Mouse (Mus musculus) heart, adult 8-10 months (tissue): ENCODE measurements around the gene Ehmt1. TPM values are rescaled to one million over a fixed set of nuclear protein-coding genes. Genes with fewer than 3 reads are reported as not detected.

Experiments
- DNase-seq: peaks from one replicate; pipeline ENCODE4 v3.0.0; 2022; ENCODE audit warnings: low spot score
- total RNA-seq, 4 experiments: library from RNA; stranded (reverse); gene quantifications; 2 replicates each; pipeline ENCODE4 v1.2.4; 2022

The Ehmt1 gene
- total RNA-seq, 4 experiments from 2014 or later = 26.9 to 35.6 (median 31.4) TPM

DNA sequence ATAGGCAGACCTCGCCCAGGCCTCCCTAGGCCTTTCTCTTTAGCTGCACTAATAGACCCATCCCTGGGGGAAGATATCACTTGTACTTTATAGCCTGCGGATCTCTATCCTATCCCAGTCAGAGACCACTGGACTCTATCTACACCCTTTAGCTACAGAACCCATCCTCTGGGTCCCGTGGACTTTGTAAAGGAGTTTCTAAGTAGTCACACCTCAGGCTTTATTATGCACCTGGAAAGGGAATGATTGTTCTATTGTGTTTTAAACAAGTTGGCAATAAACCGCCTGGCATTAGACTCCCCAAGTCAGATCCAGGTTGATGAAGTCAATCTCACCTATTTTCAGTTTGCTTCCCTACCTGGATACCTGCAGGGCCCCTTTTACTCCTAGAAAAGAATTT lies 7.2 kb downstream of the Ehmt1 start:
- DNase-seq = no peak

DNA sequence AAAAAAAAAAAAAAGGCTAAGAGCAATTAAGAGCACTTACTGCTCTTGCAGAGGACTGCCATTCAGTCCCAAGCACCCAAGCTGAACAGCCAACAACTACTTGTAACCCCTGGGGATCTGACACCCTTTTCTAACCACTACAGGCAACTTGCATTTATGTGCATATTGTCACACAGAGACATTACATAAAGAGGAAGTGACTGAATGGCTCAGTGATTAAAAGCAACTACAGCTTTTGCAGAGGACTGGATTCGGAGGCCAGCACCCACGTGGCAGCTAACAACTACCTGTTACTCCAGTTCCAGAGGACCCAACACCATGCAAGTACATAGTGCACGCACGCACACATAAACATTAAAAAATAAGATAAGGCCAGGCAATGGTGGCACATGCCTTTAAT lies 8.9 kb downstream of the Ehmt1 start:
- no peak for DNase-seq

DNA sequence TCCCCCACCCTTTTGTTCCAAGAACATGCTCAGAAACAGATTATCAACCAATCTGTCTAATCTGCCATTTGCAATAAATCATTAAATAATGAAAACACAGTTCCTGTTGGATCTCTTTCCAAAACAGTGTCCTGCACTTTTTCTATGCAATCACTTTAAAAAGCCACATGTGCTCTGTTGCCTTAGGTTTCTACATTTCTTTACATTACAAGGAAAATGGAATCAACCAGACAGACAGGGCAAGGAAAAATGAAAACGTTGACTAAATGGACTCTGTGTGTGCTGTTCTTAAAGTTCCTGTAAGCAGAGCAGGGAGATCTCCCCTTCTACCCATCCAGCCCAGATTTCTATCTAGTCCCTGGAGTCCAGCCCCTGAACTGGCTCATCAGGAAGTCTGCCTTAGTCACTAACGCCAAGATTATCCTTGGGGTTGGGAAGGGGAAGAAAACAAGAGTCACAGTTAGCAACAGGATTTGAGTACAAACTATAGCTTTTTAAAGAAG lies 13.7 kb downstream of the Ehmt1 start:
- no peak for DNase-seq

DNA sequence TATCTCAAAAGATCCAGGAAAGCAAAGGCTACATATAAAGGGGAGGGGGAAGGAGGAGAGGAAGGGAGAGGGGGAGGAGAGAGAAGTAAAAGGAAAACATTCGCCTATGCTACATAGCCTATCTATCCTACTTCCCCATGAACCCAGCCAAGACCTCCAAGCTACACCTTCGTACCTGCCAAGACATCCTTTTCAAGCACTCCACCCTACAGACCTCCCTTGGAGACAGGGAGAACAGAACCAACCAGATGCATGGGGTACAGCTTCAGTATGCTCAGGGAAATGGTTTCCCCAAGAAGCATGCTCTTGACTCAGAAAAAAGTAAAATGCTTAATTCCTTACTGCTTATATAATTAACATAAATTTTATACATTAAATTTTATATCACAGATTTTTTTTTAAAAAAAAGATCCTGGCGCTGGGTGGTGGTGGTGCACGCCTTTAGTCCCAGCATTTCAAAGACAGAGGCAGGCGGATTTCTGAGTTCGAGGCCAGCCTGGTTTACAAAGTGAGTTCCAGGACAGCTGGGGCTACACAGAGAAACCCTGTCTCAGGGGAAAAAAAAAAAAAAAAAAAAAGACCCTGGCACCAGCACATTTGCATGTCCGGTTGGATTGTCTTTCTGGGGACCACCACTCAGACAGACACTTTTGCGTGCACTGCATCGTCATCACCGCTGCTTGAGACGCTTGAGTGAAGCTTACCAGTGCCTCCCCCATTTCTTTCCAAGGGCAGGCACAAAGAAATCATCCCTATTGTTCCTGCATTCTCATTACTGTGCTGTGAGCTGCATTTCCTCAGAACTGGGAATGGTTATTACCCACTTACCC lies 14.4 kb downstream of the Ehmt1 start:
- DNase-seq = no peak

DNA sequence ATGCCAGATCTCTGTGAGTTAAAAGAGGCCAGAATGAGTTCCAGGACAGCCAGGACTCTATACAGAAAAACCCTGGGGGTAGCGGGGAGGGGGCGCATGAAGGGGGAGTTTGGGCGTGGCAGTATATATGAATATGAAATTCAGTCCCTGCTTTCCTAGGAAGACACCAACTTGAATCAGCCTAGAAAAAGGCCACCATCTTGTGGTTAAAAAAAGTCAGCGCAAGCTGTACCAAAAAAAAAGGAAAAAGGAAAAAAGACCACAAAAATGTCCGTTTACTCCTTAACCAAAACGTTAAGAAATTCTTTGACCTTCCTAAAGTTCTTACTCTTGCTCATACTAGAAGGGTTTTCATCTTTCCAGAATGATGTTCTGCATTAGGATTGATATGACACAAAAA lies 16.4 kb downstream of the Ehmt1 start:
- DNase-seq = no peak

DNA sequence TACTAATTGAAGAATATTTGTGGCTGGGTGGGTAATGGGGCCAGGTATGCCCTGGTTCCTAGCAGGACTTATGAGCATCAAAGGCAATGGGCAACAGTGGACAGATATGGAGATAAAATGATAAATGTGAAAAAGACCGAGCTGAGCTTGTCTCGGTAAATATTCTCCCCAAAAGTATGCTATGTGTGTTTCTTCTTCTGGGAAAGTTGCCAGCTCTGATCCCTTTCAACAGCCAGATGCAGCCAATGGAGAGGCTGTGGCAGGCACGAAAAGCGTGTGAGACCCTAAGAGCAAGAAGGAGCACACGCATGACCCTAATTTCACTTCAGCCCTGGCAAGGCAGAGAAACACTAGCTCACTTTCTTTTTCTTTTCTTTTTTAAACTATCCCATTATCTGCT lies 18.4 kb downstream of the Ehmt1 start:
- no peak for DNase-seq

DNA sequence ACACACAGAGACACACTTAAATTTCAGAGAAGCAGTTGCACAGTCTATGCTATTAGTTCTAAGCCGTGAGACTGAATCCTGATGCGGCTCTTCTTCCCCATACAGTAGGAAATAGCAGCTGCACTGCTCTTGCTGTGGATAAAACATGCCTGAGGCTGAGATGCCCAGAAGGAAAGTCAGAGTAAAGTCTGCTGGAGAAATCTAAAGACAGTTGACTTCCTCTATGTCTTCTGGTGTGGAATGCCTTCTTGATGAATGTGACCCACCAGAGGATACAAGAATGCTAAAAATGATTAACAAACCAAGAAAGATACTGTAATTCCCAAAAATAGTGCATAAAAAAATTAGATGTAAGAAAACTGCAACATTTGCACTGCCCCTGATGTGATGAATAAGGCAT lies 20.1 kb downstream of the Ehmt1 start:
- no peak for DNase-seq

DNA sequence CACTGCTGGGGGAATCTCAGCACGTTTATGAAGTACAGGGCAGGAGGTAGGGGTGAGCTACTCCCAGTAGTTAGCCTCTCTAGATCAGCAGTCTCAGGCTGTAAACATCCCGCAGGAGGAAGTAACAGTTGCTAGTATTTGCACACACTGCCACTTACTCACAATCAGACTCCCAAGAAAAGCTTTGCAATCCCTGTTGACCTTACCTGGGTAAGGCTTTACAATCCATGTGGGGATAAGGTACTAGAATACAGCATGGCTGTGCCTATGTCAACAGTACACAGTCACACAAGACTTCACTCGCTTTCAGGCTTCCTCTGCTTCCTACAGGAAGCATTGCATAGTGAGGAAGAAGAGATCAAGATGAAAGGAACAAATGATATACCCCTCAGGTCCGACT lies 22.7 kb downstream of the Ehmt1 start:
- no peak for DNase-seq

DNA sequence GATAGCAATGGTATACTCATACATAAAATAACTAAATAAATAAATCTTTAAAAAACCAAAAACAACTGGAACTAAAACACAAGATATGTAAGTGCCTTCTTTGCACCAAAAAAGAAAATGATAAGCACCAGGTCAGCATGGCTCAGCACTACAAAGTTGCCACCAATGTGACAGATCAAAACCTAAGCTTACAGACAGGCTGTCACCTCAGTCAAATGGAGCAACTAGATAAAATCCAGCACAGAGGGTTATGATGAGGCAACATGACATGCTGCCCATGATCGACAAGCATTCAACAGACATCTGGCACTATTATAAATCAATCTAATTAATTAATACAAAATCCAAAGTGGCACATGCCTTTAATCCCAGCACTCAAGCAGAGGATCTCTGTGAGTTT lies 25.2 kb downstream of the Ehmt1 start:
- DNase-seq = no peak

DNA sequence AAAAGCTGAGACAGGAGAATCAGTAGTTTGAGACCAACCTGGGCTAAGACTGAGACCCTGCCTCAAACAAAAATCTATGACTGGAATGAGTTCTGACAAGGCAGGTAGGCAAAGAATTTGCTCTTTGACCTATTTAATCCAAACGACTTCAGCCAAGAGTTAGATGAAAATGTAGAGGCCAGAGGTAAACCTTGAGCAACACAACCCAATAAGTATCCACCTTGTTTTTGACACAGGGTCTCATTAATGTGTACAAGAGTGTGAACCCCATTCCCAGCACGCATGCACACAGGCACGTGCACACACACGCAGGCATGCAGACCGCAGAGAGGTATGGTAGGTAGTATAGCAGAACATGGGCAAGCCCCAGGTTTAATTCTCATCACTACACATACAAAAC lies 27.1 kb downstream of the Ehmt1 start:
- DNase-seq = no peak

DNA sequence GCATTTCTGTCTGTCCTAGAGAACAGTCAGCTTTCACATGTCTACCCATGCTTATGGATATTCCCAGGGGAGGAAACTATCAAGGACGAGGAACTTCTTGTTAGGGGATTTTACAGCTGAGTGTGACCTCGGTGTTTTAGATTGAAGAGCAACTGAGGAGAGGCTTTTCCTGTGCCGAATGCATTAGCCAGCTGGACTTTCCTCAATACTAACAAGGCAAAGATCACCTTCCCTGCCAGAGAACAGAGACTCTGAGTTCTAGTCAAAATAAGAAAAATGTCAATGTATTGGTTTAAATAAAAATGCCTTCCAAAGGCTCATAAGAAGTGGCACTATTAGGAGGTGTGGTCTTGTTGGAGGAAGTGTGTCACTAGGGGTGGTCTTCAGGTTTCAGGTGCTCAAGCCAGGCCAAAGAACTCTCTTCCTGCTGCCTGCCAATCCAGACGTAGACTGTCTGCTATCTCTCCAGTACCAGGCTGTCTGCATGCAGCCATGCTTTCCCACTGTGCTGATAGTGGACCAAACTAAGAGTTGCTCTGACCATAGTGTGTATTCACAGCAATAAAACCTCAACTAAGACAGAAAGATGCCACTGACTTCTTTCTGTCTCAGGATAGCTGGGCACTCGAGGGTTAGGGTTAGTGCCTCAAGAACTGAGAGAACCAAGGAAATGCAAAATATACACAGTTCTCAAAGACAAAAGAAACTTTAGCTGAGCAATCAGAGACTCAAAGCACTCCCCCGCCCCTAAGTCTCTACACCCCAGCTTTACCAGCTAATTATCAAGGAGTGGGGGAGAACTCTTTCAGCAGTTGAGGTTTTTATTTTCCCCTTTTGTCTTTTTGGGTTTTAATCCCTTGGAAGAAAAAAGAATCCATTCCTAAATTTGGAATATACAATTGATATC lies 28.6 kb downstream of the Ehmt1 start:
- peak; percentile 14 for DNase-seq

DNA sequence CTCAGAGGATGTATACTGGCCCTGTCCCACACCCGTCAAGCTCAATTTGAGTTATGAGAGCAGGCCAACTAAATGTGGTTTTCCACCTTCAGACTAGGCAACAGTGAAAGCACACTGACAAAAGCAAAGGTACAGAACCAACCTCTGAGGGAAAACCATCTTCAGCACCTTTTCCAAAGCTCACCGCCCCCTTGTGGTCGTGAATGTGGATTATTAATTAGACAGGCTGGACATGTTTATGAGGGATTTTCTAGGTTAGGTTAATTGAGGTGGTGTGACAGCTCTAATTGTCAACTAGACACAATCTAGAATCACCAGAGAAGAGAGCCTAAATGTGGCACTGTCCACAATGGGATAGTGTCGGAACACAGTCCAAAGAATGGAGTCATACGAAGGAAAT lies 30.5 kb downstream of the Ehmt1 start:
- DNase-seq = no peak

DNA sequence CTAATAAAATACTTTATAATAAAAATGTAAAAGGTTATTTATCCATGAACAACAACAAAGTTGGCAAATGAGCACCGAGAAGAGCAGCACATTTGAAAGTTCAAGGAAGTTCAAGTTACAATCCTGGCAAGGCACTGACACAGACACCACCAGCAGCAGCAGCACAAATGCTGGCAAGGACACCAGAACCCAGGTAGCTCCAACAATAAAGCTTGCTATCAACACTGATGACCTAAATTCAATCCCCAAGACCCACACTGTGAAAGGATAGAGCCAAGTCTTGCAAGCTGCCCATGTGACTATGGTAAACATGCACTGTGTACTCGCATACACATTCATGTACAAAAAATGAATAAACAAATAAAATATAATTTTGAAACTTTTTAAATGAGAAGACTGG lies 38.7 kb downstream of the Ehmt1 start:
- DNase-seq = no peak

DNA sequence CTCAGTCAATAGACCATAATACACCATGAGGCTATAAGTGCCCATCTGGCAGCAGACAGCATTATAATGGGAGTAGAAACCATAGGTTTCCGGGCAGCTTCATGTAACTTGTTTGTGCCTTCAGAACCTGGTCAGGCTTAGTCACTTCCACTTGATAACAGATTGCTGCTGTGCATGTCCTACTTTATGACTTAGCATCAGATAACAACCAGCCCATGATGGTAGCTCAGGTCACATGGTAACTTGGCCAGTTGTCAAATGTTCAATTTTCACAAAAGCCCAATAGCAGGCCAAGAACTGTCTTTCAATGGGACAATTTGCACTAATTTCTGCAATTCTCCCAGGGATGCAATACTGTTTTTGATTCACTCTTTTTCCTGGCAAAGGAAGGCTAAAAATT lies 48.5 kb downstream of the Ehmt1 start:
- no peak for DNase-seq

DNA sequence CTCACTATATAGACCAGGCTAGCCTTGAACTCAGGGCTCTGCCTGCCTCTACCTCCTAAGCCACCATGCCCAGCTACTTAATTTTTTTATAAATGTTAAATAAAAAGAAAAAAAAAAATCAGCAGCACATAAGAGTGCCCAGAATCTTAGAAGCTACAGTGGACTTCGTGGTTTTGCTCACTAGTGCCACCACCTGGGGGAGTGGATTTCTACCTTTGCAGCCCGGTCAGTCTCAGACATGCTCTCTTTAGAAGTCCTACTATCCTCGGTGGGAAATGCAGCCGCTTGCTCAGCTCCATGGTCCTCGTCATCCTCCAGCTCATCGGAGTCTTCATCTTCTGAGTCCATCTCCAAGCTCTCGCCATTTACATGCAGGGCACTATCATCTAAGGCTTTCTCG lies 56.4 kb downstream of the Ehmt1 start:
- DNase-seq = no peak

DNA sequence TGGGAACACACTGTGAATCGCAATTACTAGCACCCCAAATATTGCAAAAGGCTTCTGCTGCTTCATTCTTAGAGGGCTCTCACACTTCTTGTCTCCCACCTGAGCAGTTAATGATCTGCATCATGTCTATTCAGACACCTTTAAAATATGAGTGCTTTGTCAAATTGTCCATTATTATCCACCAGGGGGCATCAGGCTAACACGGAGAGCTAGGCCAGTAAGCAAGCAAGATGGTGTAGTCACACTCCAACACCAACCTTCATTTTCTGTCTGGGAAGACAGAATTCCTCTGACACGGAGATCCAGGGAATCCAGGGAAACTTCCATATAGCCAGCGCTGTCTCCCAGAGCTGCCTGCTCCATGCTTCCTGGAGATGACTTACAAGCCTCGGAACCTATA lies 67.0 kb downstream of the Ehmt1 start:
- DNase-seq = peak; percentile 24

DNA sequence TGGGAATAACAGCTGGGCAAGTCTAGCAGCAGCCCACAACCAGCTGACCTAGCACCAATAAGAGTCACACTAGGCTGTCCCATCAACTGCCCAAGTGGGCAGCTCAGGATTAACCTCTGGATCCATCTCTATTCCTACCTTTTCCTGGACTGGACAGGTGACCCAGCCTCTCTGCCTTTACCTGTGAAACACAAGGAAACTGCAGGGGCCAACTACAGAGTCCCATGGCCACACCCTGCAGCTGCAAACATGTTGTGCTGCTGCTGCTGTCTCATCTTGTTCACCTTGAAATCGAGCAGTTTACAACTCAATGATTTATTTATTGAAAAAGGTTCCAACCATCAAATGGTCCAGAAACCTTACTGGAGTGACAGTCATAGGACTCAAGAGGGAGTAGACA lies 72.9 kb downstream of the Ehmt1 start:
- DNase-seq = no peak

DNA sequence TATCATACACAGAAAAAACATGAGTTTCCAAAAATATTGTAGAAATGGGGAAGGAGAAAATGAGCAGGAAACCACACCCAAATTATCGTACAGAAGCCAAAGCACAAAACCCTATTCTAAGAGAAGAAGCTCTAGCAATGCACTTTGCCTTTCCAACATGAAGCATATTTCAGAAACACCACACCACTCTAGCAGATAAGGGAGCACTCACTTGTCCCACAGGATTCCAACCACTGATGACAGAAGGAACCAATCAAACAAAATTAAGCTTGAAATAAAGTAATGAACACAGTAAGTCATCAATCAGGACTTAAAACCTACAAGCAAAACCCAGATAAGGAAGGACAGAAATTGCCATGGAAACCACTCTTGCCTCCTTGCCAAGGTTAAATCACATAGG lies 74.2 kb downstream of the Ehmt1 start:
- no peak for DNase-seq

DNA sequence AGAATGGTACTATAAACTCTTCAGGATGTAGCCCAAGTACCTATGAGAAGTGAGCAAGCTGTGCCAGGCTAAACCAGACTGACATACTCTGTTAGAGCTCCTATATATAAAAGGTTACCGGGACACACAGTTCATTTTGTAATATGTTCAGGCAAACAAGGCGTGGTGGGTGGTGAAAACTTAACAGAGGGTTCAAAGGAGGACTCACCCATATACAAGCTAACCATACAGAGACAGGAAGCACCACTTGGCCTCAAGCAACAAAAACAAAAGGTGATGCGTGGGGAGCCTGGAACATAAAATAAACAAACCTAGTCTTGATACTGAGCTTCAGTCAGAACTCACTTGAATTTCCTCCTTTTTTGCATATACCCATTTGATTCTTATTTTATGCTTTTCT lies 88.8 kb downstream of the Ehmt1 start:
- DNase-seq = no peak

DNA sequence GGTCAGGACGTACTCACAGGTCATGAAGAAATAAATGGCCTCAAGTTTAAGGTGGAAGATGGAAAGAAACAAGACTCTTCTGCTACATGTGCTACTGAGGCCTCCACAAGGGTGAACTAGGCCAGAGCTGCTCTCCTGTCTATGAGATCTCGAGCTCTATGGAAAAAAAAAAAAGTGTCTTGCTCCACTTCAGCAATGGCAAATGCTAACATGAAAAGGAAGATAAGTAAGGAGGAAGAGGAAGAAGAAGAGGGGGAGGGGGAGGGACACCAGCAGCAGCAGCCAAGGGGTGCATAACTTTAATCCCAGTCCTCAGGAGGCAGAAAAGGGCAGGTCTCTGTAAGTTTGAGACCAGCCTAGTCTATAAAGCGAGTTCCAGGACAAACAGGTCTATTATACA lies 109.7 kb downstream of the Ehmt1 start:
- DNase-seq = no peak

DNA sequence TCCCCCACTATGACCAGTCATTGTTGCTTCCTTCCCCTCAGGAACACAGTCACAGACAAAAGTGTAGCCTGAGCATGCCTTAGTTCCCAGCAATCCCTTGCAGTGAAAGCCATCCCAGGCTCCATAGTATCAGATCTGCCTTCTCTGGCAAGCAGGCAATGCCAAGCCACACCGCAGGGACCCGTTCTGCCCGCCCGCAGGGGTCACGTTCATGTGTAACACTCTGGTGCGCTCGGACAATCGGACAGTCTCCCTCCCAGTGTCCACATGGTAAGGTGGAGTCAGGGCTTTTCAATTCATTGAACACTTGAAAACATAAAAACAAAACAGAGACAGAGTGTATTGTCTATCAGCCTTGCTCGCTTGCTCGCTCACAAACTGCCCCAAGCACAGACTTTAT lies 111.7 kb downstream of the Ehmt1 start:
- DNase-seq = no peak

DNA sequence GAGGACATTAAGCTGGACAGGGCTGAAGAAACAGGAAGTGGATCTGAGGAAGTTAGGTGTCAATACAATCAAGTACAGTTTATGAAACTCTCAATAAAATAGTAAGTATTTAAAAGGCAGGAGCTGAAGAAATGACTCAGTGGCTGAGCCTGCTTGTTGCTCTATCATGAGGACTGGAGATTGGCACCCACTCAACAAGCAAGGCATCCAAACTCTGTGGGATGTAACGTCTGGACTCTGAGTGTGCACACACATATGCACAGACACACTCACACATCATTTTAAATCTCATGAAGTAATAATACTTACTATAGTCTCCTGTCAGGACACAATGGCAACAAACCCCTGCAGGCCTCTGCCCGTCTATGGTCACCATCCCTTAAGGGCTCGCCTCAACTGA lies 112.4 kb downstream of the Ehmt1 start:
- no peak for DNase-seq

DNA sequence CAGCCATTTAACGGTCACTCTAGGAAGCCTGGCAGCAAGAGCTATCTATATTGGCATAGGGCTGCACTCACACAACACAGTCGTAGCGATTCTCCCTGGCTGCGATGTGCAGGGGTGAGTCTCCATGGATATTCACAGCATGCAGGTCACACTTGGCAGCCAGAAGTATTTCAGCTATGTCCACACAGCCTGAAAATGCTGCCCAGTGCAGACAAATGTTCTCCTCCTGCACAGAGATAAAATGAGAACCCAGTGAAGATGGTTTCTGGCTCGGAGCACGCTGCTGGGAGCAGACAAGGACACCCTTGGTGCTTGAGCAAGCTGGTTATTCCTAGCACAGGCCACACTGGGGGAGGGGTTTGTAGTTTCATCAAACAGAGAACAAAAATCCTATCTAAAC lies 113.3 kb downstream of the Ehmt1 start:
- peak; percentile 58 for DNase-seq
